Mouse (Mus musculus): Measurements from ENCODE around the gene Zfp580. TPM values are rescaled to one million over a fixed set of nuclear protein-coding genes. Genes with fewer than 3 reads are reported as not detected.

Gene Zfp580
- total and polyA plus RNA-seq, 3 experiments: 1.0 to 19.9 TPM; not detected in 1

DNA sequence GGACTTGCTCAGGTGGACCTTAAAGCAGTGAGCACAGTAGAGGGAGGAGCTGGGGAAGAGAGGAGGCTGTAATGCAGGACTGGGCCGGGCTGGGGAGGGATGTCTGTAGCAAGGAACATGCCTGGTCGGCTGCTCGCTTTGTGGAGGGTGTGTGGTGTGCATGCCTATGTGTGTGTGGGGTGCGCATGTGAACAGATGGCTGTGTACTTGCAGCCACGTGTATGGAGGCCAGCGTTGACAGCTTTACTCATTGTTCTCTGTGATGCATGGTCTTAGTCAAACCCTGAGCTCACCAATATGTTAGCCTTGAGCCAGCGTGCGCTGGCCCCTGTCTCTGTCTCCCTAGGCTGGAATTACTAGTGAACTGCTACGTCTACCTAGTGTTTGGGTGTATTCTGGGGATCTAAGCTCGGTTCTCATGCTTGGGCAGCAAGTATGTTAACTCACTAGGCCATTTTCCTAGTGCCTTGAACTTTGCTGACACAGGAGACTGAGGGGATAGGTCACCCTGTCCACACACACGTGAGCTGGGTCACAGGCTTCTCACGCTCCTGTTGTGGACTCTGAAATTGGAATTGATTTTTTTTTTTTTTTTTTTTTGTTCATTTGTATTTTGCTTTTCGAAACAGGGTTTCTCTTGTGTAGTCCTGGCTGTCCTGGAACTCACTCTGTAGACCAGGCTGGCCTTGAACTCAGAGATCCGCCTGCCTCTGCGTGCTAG is 39.8 kb downstream of the Zfp580 start:
- no peak for DNase-seq (ENCODE audit: low read depth, low spot score)
- Histone ChIP-seq H3K27ac (ENCODE audit: control insufficient read depth, low read depth, low read length) (no peak overlapping the region), H3K4me1 (ENCODE audit: control insufficient read depth in 1 of 2, insufficient read depth in 2 of 2, low read length in 2 of 2) (no peaks in the 10 kb centered on the region), H3K9ac (ENCODE audit: control insufficient read depth, low read depth, low read length, poor library complexity, severe bottlenecking) (no peak overlapping the region), H3K36me3 (ENCODE audit: control insufficient read depth in 1 of 2, insufficient read depth in 2 of 2, low read length in 2 of 2) (peaks cover 0 to 19% of the 10 kb centered on the region in 2 experiments; a peak in 2 of 4 replicates), H3K27me3 (ENCODE audit: control insufficient read depth in 1 of 2, insufficient read depth in 2 of 2, low read length in 2 of 2) (no peaks in the 10 kb centered on the region), H3K4me3 (ENCODE audit: control insufficient read depth in 1 of 2, insufficient read depth in 1 of 2, low read depth in 2 of 2, low read length in 2 of 2) (no peak overlapping the region), H3K9me3 (replicated peaks; ENCODE audit: insufficient read depth, low read length) (no peaks in the 10 kb centered on the region), H3K79me2 (ENCODE audit: control insufficient read depth, insufficient read depth, low read length, poor library complexity) (peaks cover 21% of the 10 kb centered on the region)
- no peak for TF ChIP-seq JUND (IDR thresholded peaks at IDR 0.05; ENCODE audit: low read depth, low read length)
- no peak for TF ChIP-seq TCF12 (IDR thresholded peaks at IDR 0.05; ENCODE audit: low read depth, low read length)
- TF ChIP-seq MXI1 (IDR thresholded peaks at IDR 0.05; ENCODE audit: low read depth, low read length): no peak
- no peak for TF ChIP-seq TAL1 (IDR thresholded peaks at IDR 0.05; ENCODE audit: low read length)
- no peak for TF ChIP-seq POLR2A (IDR thresholded peaks at IDR 0.05; ENCODE audit: control insufficient read depth in 1 of 2, insufficient read depth in 1 of 2, low read depth in 1 of 2, low read length in 2 of 2, poor library complexity in 1 of 2)
- no peak for TF ChIP-seq USF2 (IDR thresholded peaks at IDR 0.05; ENCODE audit: borderline replicate concordance in 1 of 2, insufficient read depth in 1 of 2, low read depth in 1 of 2, low read length in 2 of 2)
- TF ChIP-seq E2F4 (IDR thresholded peaks at IDR 0.05; ENCODE audit: borderline replicate concordance, low read depth, low read length): no peak
- TF ChIP-seq RAD21 (IDR thresholded peaks at IDR 0.05; ENCODE audit: low read depth, low read length): no peak
- TF ChIP-seq RCOR1 (IDR thresholded peaks at IDR 0.05; ENCODE audit: low read depth, low read length): no peak
- TF ChIP-seq TBP (IDR thresholded peaks at IDR 0.05; ENCODE audit: low read depth, low read length): no peak
- TF ChIP-seq CHD1 (IDR thresholded peaks at IDR 0.05; ENCODE audit: low read depth, low read length): no peak
- TF ChIP-seq MEF2A (IDR thresholded peaks at IDR 0.05; ENCODE audit: extremely low read depth, insufficient replicate concordance, low read depth, low read length, poor library complexity, severe bottlenecking): no peak
- TF ChIP-seq NELFE (IDR thresholded peaks at IDR 0.05; ENCODE audit: low read depth, low read length): no peak

DNA sequence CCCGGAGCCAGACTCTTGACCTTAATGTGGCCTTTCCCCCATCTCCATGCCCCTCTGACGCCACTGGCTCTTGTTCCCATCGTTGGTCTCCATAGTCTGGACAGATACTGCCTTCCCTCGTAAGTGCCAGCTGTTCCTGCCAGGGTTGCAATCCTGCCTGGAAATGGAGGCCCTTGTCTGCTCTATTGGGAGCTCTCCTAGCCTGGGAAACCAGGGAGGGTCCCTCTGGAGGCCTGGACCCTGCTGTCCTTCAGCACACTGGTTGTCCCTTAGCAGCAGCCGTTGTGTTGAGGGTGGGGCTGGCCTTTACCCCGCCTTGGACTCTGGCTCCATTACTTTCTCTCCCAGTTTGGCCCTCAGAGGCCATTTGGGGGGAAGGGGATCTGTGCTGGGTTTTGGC is 41.0 kb downstream of the Zfp580 start:
- Histone ChIP-seq H3K9me3 (replicated peaks; ENCODE audit: insufficient read depth, low read length) (no peaks in the 10 kb centered on the region), H3K4me3 (ENCODE audit: control insufficient read depth in 1 of 2, insufficient read depth in 1 of 2, low read depth in 2 of 2, low read length in 2 of 2) (no peak overlapping the region), H3K36me3 (ENCODE audit: control insufficient read depth in 1 of 2, insufficient read depth in 2 of 2, low read length in 2 of 2) (peaks cover 0 to 19% of the 10 kb centered on the region in 2 experiments; a peak in 2 of 4 replicates), H3K27me3 (ENCODE audit: control insufficient read depth in 1 of 2, insufficient read depth in 2 of 2, low read length in 2 of 2) (no peaks in the 10 kb centered on the region), H3K4me1 (ENCODE audit: control insufficient read depth in 1 of 2, insufficient read depth in 2 of 2, low read length in 2 of 2) (no peaks in the 10 kb centered on the region), H3K79me2 (ENCODE audit: control insufficient read depth, insufficient read depth, low read length, poor library complexity) (peaks cover 14% of the 10 kb centered on the region), H3K9ac (ENCODE audit: control insufficient read depth, low read depth, low read length, poor library complexity, severe bottlenecking) (no peak overlapping the region), H3K27ac (ENCODE audit: control insufficient read depth, low read depth, low read length) (no peak overlapping the region)
- no peak for DNase-seq (ENCODE audit: low read depth, low spot score)
- TF ChIP-seq NELFE (IDR thresholded peaks at IDR 0.05; ENCODE audit: low read depth, low read length) (no peak), TBP (IDR thresholded peaks at IDR 0.05; ENCODE audit: low read depth, low read length) (no peak), BHLHE40 (IDR thresholded peaks at IDR 0.05; ENCODE audit: borderline replicate concordance, low read depth, low read length) (no peak), MXI1 (IDR thresholded peaks at IDR 0.05; ENCODE audit: low read depth, low read length) (no peak), ZKSCAN1 (IDR thresholded peaks at IDR 0.05; ENCODE audit: low read depth, low read length) (no peak), TAL1 (IDR thresholded peaks at IDR 0.05; ENCODE audit: low read length) (no peak), HCFC1 (IDR thresholded peaks at IDR 0.05; ENCODE audit: low read depth, low read length) (no peak), KAT2A (conservative IDR thresholded peaks at IDR 0.05; ENCODE audit: low read depth, low read length) (no peak), GABPA (IDR thresholded peaks at IDR 0.05; ENCODE audit: low read depth, low read length) (no peak), ELF1 (IDR thresholded peaks at IDR 0.05; ENCODE audit: low read depth, low read length) (no peak), EP300 (IDR thresholded peaks at IDR 0.05; ENCODE audit: low read depth in 1 of 2, low read length in 2 of 2) (no peak), ETS1 (IDR thresholded peaks at IDR 0.05; ENCODE audit: low read depth, low read length) (no peak), MEF2A (IDR thresholded peaks at IDR 0.05; ENCODE audit: extremely low read depth, insufficient replicate concordance, low read depth, low read length, poor library complexity, severe bottlenecking) (no peak), ZNF384 (IDR thresholded peaks at IDR 0.05; ENCODE audit: low read depth, low read length) (no peak), RCOR1 (IDR thresholded peaks at IDR 0.05; ENCODE audit: low read depth, low read length) (no peak), RAD21 (IDR thresholded peaks at IDR 0.05; ENCODE audit: low read depth, low read length) (no peak), MAX (IDR thresholded peaks at IDR 0.05; ENCODE audit: low read length) (no peak)
